Mouse (Mus musculus) lung, postnatal 0 days (tissue): Measurements from ENCODE around the gene Mettl16.

Experiments
- CTCF ChIP-seq: IDR thresholded peaks from 2 replicates; pipeline ENCODE4 v1.5.1; 2016; ENCODE audit warnings: antibody characterized with exemption, mild to moderate bottlenecking
- EP300 ChIP-seq: IDR thresholded peaks from 2 replicates; pipeline ENCODE4 v1.6.1; 2016; ENCODE audit warnings: antibody characterized with exemption, mild to moderate bottlenecking, control low read depth

- no peak for TF ChIP-seq CTCF
- TF ChIP-seq EP300 = no peak
Observed at GRCm38 (mm10) chr11:74843435-74843714, 72.7 kb downstream of the Mettl16 start.
